Mouse (Mus musculus) embryo, embryonic 9.5 days (tissue): Measurements from ENCODE around the gene Wdr62.
A peak's percentile ranks its signal among the peaks of the same experiment; 100 is the strongest.

ENCODE experiments used
- DNase-seq: peaks from one replicate; pipeline ENCODE4 v3.0.0-alpha.2; 2017; ENCODE audit errors: extremely low spot score

Wdr62 gene

GRCm38 (mm10) chr7:30306083-30306779, 26.0 kb upstream of the Wdr62 start:
- no peak for DNase-seq

- no peak for DNase-seq
Observed at GRCm38 (mm10) chr7:30300914-30301313, 20.7 kb upstream of the Wdr62 start.

- no peak for DNase-seq
Observed at GRCm38 (mm10) chr7:30297266-30297665, 17.0 kb upstream of the Wdr62 start.

- no peak for DNase-seq
Observed at GRCm38 (mm10) chr7:30296816-30297215, 16.6 kb upstream of the Wdr62 start.

- no peak for DNase-seq
Observed at GRCm38 (mm10) chr7:30295103-30295502, 14.9 kb upstream of the Wdr62 start.

GRCm38 (mm10) chr7:30294296-30294695, 14.1 kb upstream of the Wdr62 start:
- no peak for DNase-seq

GRCm38 (mm10) chr7:30293795-30294194, 13.6 kb upstream of the Wdr62 start:
- no peak for DNase-seq

GRCm38 (mm10) chr7:30291215-30292131, 11.3 kb upstream of the Wdr62 start, which contains the start of gene Clip3:
Gene Clip3 (plus strand): TSS chr7:30291728.
- peak; percentile 86 for DNase-seq

GRCm38 (mm10) chr7:30289714-30290399, 9.6 kb upstream of the Wdr62 start:
- peak; percentile 29 for DNase-seq

- DNase-seq, result no peak
Observed at GRCm38 (mm10) chr7:30289071-30289713, 9.0 kb upstream of the Wdr62 start.

- no peak for DNase-seq
Observed at GRCm38 (mm10) chr7:30288046-30288445, 7.8 kb upstream of the Wdr62 start.

GRCm38 (mm10) chr7:30286701-30287410, 6.6 kb upstream of the Wdr62 start:
- no peak for DNase-seq

- no peak for DNase-seq
Observed at GRCm38 (mm10) chr7:30282740-30283139, 2.5 kb upstream of the Wdr62 start.

GRCm38 (mm10) chr7:30281522-30281921, 1.3 kb upstream of the Wdr62 start:
- DNase-seq, result no peak

- peak; percentile 79 for DNase-seq
Observed at GRCm38 (mm10) chr7:30280670-30281138, 485 bp upstream of the Wdr62 start.

GRCm38 (mm10) chr7:30279536-30279935, 683 bp downstream of the Wdr62 start:
- DNase-seq, result no peak

- DNase-seq, result no peak
Observed at GRCm38 (mm10) chr7:30278911-30279310, 1.3 kb downstream of the Wdr62 start.

GRCm38 (mm10) chr7:30274383-30274782, 5.8 kb downstream of the Wdr62 start:
- no peak for DNase-seq

GRCm38 (mm10) chr7:30269641-30270040, 10.6 kb downstream of the Wdr62 start:
- no peak for DNase-seq

GRCm38 (mm10) chr7:30266780-30267179, 13.4 kb downstream of the Wdr62 start:
- DNase-seq, result no peak

GRCm38 (mm10) chr7:30265935-30266334, 14.3 kb downstream of the Wdr62 start:
- no peak for DNase-seq
